Mouse (Mus musculus): ENCODE data around the gene Btbd17.

The Btbd17 gene

DNA sequence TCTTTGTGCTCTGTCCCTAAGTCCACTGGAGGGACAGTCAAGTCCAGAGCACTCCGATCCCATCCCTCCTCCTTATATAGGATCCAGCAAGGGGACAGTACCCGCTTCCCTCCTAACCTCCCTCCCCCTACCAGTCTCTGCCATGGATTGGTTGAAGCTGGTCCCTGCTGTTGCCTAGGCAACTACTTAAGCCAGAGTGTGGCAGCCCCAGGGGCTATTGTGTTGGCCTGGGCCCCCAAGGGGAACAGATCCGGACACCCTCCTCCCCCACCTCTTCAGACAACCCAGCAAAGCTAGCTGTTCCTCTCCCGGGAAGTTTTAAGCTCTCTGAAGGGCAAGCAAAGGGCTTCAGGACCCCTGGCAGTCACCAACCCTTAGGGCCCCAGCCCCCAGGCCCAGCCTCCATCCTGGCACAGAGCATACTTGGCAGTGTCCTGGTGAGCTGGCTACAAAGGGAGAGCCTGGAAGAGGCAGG, at the start of gene Btbd17:
TSS of gene Btbd17 (minus strand) at position 98 of the 475 bp plus-strand sequence.
- DNase-seq (ENCODE audit: inconsistent ontology term) = no peak

DNA sequence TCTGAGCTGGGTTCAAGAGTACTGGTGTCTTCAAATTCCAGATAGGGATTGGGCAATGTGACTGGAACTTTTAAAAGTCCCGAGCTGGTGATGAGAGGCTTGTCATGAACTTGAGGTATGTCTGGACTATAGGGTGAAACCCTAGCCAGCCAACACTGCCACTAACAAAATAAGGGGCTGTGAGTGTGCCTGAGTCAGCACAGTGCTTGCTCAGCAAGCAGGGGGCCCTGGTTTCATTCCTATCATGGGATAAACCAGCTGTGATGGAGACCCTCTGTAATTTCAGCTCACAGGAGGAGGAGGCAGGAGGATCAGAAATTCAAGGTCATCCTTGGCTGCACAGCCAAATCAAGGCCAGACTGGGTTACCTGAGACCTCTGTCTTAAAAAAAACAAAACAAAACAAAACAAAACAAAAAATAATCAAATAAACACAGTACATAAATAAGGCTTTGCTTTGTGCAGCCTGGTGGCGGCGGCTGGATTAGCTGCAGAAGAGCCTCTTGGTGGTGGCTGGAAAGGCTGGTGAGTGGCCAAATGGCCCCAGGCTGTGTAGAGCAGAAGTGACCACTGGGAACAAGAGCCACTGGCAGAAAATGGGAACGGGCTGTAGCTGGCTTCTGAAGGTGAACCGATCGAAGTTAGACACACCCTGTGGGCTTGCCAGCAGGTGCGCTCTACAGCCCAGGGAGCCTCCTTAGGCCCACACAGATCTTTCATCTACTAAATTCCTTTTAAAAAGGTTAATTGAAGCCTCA, 48.9 kb upstream of the Btbd17 start:
- no peak for DNase-seq (ENCODE audit: inconsistent ontology term)

- DNase-seq (ENCODE audit: inconsistent ontology term) = no peak
Measured at GRCm38 (mm10) chr11:114843818-114844463, 48.2 kb upstream of the Btbd17 start.

- no peak for DNase-seq (ENCODE audit: inconsistent ontology term)
Measured at GRCm38 (mm10) chr11:114833166-114833565, 37.4 kb upstream of the Btbd17 start.

DNA sequence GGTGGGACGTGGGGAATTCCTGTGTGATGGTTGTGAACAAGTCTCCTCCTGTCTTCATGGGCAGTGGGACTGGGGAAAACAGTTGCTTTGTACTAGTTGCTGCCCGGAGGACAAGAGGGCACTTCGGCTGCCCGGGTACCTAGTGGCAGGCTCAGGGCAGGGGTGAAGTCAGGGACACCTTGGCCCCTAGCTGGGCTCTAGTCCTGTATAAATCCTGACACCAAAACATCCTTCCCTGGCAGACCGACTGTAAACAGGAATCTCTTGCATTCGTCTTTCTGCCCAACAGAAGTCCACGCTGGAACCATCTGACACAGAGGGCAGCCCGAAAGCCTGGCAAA, 34.7 kb upstream of the Btbd17 start:
- DNase-seq (ENCODE audit: inconsistent ontology term) = no peak

- peak; percentile 84 for DNase-seq (ENCODE audit: inconsistent ontology term)
Measured at GRCm38 (mm10) chr11:114829499-114830432, 34.0 kb upstream of the Btbd17 start.

- no peak for DNase-seq (ENCODE audit: inconsistent ontology term)
Measured at GRCm38 (mm10) chr11:114826686-114827085, 30.9 kb upstream of the Btbd17 start.

DNA sequence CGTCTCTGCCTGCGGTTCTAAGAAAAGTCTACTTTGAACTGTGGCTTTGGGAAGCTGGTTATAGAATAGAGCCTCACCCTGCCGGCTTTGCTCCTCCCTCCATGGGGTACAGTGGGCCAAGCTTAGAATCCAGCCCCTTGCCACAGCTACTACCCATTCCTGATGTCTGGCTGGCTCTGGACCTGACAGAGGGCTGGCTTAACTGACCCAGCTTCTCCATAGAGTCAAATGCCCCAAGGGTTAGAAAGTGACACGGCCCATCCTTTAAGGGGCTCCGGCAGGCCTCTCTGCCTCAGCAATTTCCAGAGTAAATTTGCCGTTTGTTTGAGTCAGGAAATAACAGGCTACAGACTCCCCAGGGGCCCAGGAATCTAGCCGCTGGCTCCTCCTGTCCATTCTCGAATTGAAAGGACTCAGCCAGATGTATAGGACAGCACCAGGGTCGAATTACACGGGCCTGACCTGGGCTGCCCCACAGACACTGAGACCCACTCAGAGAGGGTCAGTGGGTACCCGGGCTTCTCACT, 27.5 kb upstream of the Btbd17 start:
- peak; percentile 16 for DNase-seq (ENCODE audit: inconsistent ontology term)

DNA sequence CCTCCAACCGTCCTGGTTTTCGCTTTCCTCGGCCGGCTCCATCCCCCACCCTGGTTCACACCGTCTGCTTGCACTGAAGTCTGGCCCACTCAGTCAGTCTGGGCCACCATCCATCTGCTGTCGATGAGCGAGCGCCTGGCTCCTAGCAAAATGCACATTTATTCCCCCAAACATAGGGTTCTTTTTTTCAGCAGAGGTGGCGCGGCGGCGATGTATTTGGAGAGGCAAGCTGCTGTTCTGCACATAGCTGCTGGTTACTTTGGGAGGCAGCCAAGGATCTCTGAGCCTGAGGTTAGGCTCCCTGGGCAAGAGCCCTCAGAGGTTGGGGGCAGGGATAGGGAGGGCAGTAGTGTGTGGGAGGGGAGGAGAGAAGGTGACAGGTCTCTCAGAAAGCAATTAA, 27.0 kb upstream of the Btbd17 start:
- DNase-seq (ENCODE audit: inconsistent ontology term) = peak; percentile 53

- DNase-seq (ENCODE audit: inconsistent ontology term) = no peak
Measured at GRCm38 (mm10) chr11:114821325-114821724, 25.6 kb upstream of the Btbd17 start.

DNA sequence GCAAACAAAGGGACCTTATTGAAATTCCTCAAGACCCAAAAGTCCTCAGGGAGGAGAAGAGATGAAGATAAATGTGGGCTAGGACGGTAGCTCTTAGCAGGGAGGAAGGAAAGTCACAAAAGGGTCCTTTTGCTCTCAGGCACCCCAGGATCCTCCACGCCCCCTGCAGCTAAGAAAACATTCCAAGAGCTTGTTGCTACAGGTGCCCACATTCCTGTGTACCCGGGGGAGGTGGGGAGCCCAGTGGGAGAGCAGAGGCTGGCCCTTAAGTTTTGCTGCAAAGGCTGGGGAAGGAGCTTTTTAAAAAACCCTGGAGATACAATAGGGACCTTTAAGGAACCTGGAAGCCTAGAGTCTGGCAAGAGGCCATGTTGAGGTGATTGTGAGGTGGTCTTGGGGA, 24.7 kb upstream of the Btbd17 start:
- no peak for DNase-seq (ENCODE audit: inconsistent ontology term)

DNA sequence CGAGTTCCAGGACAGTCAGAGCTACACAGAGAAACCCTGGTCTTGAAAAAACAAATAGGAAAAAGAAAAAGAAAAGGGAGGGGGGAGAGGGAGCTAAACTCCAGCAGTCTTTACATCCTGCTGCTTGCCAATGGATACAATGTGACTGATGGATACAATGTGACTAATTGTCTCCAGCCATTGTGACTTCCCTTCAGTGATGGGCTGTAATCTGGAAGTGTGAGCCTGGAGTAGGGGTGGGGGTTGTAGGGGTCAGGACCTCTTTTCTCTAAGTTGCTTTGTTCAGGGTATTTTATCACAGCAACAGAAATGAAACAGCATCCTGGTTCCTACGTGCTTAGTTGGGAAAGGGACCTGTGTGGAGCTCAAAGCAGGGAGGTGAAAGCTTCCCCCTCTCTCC, 23.4 kb upstream of the Btbd17 start:
- no peak for DNase-seq (ENCODE audit: inconsistent ontology term)

GRCm38 (mm10) chr11:114818185-114818584, 22.4 kb upstream of the Btbd17 start:
- no peak for DNase-seq (ENCODE audit: inconsistent ontology term)

- no peak for DNase-seq (ENCODE audit: inconsistent ontology term)
Measured at GRCm38 (mm10) chr11:114816934-114817333, 21.2 kb upstream of the Btbd17 start.

GRCm38 (mm10) chr11:114814873-114815592, 19.3 kb upstream of the Btbd17 start:
- DNase-seq (ENCODE audit: inconsistent ontology term) = no peak

DNA sequence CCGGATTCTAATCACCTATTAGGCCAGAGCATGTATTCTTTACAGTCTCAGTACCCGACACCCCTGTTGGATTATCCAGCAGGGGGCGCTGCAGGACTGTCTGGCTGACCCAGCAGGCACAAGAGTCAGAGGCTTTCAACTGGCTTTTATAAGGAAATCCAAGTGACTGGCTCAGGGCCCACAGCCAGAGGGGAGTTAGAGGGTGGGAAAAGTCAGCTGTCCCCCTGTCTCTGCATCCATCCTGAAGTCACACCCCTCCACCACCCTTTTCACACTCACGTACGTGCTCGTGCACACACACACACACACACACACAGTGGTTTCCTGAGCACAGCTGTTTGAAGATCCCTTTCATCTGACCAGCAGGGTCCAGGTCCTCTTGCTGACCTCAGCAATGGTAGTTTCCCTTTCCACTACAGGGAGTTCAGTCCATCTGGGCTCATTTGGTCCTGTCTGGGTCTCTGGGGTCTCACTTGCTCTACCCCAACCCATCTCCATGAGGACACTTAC, 17.0 kb upstream of the Btbd17 start:
- peak; percentile 74 for DNase-seq (ENCODE audit: inconsistent ontology term)

GRCm38 (mm10) chr11:114810344-114810743, 14.6 kb upstream of the Btbd17 start:
- DNase-seq (ENCODE audit: inconsistent ontology term) = no peak

DNA sequence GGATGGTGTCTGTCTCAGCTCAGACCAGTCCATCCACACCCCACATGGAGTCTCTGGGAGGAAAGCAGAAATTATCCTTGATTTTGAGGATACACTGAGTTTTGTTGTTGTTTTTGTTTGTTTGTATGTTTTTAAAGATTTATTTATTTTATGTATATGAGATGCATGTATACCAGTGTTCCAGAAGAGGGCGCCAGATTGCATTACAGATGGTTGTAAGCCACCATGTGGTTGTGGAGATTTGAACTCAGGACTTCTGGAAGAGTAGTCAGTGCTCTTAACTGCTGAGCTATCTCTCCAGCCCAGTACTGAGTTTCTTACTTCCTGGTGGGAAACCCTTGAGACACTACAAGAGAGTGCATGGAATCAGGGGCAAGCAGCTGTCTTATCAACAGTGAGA, 13.6 kb upstream of the Btbd17 start:
- no peak for DNase-seq (ENCODE audit: inconsistent ontology term)

DNA sequence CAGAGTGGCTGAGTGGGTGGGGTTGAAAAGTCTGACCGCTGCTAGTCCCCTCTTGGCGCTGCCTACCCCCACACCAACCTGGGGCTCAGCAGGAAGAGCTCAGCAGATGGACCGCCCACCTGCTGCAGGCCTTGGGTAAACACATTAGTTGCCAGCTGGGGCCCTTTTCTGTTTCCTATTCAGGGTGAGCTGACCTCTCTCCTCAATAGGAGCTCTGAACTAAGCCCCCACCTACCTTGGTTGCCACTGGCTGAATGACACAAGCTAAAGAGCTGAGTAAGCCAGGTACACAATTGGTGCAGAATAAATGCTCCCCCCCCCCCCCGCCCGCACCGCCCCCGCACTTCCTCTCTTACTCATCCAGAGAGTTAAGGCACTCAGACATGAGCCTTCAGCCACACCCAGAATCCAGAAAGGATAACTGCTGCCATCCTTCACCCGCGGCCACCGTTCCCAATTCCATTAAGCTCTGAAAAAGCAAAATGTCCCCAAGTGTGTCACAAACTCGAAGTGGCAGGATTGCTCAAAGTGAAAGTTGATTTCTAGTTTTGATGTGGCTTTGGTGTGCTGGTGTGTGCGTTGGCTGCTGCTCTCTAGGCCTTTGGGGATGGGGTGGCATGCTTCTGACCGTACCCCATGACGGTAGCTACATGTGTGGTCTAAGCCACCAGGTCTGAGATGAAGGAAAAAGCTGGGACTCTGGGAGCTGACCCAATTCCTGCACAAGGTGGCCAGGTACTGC, 12.1 kb upstream of the Btbd17 start:
- DNase-seq (ENCODE audit: inconsistent ontology term) = no peak

GRCm38 (mm10) chr11:114807025-114807424, 11.3 kb upstream of the Btbd17 start:
- no peak for DNase-seq (ENCODE audit: inconsistent ontology term)

Measured in Muller cell, postnatal 12 days (primary cell).